Mouse (Mus musculus) c-Kit-negative CD71-positive TER-119-positive erythroid progenitor cells, embryonic 14.5 days (primary cell): ENCODE data around the gene Cenpv.
"Not testable (repeated sequence)": the region's sequence is repeated elsewhere in the genome, so short reads cannot be mapped to it uniquely, and the experiment has no call there.

Source experiments
- DNase-seq: peaks from one replicate; pipeline ENCODE4 v3.0.0-alpha.2; 2013; ENCODE audit warnings: low read depth, low spot score

Gene Cenpv

DNA sequence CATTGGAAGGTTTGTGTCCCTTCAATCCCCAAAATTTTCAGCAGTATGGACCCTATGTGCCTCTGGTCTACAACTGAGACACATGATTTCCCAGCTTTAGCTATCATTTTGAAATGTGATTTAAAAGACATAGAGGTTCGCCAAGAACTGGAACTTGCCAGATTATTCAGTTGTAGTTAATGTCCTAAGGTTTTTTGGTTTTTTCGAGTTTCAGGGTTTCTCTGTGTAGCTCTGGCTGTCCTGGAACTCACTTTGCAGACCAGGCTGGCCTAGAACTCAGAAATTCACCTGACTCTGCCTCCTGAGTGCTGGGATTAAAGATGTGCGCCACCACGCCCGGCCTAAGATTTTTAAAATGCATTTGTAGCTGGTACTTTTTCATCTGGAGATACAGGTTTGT, 14.6 kb upstream of the Cenpv start:
- no peak for DNase-seq

DNA sequence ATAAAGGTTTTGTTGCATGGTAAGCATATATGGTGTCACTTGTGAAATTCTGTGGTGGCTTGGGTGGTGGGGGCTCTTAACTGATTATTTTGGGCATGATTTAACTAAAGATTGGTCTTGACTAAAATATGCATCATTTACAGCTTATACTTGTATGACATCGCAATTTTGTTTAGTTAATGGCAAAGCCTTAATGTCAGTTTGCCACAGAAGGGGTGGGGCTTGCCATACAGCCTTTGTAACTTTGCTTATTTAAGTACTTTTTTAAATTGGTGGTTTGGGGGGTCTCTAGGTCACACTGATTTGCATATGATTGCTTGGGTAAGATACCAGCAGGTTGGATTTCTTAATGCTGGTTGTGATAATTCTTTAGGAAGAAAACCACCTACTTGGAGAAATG, 14.1 kb upstream of the Cenpv start:
- DNase-seq: no peak

DNA sequence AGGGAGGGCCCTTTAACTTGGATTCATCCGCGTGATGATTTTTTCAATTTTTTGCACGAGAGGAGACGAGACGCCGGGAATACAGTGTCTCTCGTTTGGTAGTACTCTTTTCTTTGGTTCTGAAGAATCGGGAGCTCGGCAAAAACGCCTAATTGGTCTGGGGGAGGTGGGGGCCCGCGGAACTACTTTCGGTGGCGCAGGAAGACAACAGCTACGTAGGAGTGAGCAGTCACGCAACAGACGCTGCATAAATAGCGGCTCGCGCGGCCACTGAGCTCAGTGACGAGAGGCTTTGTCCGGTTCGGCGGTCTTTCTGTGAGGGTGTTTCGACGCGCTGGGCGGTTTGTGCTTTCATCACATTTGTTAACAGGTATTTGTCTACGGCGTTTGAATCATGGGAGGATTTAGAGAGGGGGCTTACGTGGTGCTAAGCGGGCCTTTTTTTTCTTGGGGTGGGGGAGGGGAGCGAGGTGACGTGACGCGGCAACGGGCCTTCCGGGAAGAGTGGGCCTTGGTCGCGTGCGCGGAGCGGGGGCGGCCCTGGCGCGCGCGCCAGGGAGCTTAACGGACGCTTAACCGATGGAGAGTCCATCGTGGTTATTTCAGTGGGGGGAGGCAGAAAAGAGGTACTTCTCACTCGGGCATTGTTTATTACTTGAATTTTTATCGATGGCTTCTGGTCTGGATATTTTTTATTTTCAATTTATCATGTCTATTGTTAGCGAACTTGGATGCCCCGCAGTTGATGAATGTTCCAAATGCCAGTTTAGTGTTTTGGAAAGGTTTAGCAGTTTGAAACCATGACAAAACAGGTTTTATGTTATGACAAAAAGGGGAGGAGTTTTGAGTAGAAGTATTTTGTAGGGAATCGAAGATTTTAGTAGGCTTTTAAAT, 12.4 kb upstream of the Cenpv start:
- DNase-seq: peak; percentile 81

DNA sequence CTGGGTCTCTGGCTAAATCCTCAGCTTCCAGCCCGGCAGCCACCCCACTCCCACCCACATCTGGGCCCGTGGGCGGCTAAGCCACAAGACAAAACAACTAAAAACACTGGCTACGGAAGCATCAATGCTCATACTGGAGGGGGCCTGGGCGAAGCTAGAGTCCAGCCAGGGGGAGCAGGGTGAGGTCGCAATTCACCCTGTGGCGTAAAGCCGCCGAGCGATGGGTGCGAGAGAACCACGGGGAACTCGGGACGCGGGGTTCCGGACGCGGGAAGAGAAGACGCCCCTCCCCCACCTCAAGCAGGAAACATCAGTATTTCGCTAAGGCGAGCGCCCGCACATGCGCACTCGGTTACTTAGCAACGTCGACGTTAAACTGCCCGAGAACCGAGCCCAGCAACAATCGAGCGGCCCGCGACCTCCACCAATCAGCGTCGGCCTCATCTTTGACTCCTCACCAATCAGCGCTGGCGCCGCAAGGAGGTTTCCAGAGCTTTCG, 11.7 kb upstream of the Cenpv start, which contains the start of gene Ubb:
TSS of gene Ubb (plus strand) at position 445 of the 499 bp plus-strand sequence.
- peak; percentile 99 for DNase-seq

DNA sequence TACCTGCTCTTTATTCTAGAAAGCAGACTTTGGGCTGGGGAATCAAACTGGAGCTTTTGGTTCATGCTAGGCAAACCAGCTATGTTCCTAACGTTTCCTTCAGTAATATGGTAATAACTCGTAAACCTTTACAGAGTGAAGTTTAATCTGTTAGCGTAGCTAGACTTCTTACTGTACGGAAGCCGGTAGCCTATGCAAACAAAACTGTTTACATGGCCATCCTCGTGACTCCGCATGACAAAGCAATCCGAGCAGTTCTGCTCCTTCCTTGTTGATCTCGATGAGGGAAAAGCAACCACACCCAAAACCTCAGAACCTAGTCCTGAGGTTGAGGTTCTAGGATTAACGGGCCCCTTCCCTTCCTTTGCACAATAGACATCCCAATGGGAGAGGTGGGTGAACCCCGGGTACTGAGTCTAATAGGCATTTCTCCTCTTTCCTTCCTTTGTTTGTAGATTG, 11.2 kb upstream of the Cenpv start:
- peak; percentile 87 for DNase-seq

DNA sequence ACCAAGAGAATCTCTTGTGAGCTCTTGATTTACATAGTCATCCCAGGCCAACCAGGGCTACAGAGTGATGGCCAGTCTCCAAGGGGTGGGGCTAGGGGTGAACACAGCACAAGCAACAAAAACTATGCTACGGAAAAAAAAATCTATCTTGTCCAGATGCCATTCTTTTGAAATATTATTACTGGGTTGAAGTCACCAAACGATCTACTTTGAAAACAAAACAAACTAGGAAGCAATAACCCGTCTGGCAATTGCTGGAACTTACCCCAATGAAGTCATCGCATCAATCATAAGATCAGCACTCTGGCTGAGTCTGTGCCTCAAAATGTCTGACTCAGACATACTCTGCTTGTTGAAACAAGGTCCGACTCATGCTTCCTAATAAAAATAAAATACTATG, 10.7 kb upstream of the Cenpv start:
- DNase-seq: peak; percentile 55

DNA sequence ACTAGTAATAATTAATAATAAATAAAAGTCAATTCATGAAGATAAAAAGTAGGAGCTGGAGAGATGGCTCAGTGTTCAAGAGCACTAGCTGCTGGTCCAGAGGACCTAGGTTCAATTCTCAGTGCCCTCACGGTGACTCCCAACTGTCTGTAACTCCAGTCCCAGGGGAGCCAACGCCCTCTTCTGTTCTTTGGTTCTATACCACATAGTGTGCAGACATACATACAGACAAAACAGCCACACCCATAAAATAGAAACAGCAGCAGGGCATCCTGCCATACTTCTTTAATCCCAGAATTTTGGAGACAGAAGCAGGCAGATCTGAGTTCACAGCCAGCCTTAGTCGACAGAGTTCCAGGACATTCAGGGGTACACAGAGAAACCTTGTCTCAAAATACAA, 4.9 kb upstream of the Cenpv start:
- DNase-seq: no peak

DNA sequence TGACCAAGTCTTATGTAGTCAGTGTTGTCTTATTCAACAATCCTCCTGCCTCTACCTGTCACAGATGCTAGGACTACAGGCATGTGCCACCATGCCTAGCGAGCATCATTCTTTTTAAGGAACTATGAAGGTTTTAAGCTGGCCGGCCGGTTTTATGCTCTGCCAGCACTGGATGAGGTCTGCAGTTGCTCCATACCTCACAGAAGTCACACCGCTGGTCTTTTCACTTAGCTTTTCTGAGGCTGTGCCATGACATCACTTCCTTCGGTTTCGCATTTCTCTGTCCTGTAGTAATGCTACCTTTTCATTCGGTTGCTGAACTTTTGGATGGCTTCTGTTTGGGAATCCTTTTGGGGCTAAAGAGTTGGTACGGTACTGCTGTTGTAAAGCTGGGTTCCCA, 2.5 kb upstream of the Cenpv start:
- no peak for DNase-seq

DNA sequence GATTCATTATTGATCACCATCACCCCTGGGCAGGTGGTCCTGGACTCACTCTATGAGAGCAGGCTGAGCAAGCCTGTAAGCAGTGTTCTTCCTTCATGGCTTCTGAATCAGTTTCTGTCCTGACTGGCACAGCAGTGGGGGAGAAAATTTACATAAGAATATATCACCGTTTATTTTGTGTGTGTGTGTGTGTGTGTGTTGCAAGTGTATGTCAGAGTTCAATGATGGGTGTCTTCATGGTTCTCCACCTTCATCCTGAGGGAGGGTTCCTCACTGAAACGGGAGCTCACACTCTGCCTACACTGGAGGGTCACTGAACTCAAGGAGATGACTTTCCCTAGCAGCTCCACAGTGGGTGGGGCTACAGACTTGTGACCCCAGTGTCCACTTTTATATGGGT, 1.9 kb upstream of the Cenpv start:
- DNase-seq: no peak

DNA sequence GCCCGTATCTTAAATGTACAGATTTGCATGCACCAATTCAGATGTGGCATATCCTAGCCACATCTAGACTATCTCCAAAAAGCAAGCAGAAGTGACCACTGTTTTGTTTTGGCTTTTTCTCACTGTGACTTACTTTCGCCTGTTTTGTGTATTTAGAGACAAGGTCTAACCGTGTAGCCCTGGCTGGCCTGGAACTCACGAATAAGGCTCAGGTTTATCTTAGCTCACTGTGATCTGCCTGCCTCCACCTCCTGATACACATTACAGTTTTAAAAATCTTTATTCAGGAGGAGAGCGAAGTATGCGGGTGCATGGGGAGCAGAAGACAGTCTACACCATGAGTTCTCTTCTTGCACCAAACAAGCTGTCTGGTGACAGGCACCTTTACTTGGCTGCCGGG, 1.1 kb upstream of the Cenpv start:
- no peak for DNase-seq

DNA sequence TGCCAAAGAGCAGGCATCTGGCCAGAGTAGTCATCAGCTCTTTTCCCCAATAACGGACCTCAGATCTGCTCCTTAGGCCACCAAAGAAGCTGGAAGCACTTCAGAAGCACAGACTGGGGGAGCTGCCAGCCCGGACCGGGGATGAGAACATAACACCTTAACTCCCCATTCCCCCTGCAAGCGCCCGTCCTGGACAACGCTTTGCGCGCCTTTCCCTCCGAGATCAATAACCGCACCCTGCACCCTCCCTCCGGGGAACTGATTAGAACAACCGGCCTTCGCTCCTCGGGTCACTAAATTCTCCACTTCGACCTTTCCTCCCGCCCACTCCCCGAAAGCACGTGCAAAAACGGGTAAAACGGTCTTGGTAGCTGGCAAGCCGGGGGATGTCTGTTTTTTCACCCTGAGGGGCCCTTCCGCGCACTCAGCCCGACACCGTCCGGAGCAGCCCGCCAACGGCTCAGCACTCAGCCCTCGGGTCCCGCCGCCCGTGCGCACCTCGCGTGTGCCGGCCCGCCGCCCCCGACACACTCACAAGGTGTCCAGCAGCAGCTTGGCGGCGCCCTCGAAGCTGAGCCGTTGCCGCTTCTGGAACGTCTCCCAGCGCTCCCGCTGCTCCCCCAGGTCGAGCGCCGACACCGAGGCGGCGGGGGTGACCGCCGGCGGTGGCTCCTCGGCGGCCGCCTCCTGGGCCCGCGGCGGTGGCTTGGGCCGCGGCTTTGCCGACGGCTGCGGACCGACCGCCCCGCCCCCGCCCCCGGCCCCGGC, 556 bp downstream of the Cenpv start:
- no peak for DNase-seq

DNA sequence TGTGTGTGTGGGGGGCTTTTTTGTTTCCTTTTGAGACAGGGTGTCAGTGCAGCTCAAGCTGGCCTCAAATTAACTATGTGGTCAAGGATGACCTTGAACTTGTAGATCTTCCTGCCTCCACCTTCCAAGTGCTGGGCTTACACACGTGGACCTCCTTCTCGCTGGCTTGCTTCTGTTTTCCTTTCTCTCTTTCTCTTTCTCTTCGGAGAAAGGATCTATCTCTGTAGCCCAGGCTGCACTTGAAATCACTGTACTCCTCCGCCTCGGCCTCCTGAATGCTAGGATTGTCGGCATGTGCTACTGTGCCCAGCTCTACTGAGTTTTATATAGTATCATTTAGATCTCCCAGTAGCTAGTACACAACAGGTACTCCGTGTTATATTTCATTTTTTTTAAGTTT, 1.5 kb downstream of the Cenpv start:
- no peak for DNase-seq

DNA sequence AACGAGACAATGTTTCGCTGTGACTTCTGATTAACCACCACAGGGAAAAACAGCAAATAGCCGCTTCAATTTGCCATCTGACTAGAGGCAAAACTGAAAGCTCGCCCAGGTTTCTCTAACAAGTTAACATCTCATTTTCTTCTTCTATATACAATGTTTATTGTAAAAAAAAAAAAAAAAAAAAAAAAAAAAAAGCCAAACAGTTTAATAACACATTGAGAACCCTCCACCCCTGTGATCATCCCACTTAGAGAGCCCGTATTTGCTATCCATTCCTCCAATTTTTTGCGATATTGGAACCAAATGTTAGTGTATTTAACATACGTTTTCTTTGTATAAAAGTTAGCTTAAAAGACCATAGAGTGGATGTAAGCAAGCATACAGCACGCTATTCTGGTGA, 2.0 kb downstream of the Cenpv start:
- no peak for DNase-seq

DNA sequence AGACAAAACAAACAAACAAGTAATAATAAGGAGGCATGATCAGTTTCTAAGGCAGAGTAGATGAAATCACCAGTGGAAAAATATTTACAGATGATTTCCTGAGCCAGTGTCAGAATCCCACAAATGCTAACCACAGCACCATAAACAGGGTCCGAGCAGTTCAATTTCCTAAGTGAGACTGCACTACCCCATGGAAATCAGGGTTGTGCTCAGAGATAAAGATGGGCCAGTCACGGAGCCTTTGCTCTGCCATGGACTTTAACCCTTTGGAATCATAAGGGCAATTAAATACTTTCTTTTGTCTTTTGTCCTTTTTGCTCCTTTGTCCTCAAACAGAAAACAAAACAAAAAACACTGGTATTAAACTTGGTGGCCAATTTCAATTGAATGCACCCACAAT, 16.8 kb downstream of the Cenpv start:
- DNase-seq: no peak

DNA sequence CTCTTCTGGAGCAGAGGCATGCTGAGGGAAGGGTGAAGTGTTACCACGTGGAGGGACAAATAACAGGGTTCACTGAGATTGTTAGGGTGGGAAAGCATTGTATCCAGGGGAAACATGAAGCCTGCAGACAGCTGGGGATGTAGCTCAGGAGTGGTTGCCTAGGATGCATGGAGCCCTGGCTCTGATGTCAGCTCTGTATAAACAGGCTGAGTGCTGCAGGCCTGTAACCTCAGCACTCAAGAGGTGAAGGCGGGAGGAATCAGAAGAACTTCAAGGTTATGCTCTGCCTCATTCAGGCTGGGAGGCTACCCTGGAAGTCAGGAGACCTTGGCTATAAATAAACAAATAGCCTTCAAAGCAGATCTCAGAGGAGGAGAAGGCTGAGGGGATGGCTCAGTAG, 20.1 kb downstream of the Cenpv start:
- DNase-seq: no peak

DNA sequence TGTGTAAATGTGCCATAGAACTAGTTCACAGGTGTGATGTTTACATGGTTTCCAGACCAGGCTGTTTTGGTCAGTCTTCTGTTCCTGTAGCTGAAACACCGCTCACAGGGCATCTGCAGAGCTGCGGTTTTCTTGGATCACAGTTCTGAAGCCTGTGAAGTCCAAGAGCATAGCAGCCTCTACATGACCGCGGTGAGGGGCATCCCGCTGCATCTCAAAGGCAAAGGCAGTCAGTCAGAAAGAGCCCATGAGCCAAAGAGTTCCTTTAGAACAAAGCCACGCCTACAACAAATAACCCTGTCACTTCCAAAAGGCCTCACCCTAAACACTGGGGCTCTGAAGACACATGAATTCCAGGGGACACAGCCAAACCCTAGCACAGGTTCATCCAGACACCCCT, 25.8 kb downstream of the Cenpv start:
- DNase-seq: no peak

DNA sequence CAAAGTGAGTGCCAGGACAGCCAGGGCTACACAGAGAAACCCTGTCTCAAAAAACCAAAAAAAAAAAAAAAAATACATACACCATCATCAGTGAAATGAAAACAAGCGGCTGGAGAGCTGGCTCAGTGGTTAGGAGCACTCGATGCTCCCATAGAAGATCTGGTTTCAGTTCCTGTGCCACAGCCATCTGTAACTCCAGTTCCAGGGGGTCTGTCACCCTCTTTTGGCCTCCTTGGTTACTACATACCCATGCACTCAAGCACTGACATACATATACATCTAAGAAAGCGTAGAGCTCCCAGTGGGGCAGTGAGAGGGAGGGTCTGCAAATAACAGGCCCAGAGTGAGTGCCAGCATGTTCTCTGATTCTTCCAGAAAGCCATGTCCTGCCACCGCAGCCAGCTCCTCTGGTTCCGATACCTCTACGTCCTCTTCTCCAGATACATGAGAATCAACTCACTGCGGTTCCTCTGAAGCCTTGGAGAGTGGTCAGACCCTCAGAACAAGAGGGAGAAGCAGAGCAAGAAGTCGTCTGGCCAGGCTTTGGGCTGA, 26.5 kb downstream of the Cenpv start:
- DNase-seq: no peak

DNA sequence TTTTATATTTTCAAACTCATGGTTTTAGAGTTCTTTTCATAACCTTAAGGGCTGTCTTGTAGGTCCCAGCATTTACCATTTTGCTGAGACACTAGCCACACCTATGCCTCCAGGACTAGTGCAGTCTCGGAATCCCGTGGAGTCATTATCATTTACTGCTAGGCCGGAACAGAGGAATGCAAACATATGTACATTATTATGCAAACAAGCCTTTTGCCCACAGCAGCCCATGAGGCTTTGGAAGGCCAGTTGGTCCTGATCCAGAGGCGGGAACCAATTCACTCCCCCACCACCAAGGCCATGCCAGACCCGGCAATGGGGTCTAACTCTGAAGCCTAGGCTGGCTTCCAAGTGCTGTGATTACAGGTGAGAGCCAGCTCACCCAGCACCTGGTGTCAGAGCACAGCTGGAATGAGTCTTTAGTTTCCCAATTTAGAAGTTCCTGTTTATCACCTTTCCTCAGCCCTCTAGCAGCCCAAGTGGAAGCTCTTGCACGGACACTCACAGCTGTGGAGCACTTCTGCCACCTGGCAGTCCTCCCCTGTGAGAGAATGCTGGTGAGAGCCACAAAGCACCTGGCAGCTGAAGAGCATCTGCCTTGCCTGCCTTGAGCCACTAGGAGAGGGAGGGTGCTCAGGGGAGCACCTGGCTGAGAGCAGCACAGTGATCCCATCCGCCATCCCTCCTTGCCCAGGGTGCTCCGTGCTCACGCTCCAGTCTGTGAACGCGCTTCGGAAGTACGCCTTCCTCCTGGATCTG, 27.4 kb downstream of the Cenpv start:
- no peak for DNase-seq

DNA sequence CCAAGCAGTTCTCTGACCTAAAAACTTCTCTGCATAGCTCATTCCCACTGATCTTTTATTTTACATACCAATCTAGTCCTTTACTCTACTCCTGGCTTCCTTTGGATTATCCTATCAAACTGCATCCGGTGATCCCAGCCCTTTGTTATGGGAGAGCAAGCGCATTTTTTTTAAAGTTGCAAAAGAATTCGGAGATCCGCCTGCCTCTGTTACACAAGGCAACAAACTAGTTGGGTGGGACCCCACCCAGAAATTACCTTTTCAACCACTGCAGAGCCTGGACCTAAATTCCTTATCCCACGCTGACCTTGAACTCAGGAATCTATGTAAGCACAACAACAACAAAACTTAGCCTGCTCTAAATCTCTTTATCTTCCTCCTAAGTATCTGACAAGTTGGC, 28.1 kb downstream of the Cenpv start:
- DNase-seq: no peak

DNA sequence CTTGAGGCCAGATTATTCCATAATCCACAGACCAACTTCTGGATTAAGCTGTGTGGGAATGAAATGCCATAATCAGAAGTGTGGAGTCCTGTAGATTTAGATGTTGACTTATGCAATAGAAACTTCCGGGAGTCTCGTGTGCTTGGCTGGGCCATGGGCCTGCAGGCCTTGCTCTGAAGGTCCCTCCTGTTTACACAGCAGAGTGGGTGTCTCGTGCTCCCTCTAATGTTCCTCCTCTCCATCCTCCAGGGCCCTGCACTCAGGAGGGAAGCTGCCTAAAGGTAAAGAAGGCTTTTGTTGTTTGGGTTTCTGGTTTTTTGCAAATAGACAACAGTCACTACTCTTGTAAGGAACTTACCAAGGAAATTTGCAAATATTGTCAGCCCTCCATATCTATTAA, 29.5 kb downstream of the Cenpv start:
- DNase-seq: no peak

DNA sequence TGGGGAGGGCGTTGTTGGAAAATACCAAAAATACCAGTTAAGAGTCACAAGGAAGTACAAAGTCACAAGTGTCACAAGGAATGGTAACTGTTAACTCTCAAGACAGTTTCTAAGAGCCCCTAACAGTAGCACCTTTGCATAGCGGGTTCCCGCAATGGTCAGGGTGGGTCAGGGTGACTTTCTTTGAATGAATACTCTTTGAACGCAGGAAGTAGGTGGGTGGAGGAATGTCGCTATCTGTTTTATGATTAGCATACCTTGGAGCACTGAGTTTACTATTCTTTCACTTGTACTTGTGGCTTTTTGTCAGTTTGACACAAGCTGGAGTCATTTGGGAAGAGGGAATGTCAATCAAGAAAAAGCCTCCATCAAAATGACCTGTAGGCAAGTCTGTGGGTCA, 30.2 kb downstream of the Cenpv start:
- not testable (repeated sequence) for DNase-seq

DNA sequence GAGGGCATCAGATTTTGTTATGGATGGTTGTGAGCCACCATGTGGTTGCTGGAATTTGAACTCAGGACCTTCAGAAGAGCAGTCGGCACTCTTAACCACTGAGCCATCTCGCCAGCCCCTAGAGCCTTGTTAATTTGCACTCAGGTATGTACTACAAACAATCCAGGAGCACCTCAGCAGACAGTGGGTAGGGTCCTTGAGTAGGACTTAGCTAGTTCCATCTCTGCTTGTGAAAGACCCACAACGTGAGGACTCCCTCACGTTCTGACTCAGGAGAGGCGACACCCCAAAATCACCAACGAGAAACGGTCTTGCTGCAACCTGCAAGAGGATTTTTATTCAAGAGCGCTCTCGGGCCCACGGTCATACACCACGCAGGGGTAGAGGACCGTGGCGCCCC, 30.7 kb downstream of the Cenpv start:
- DNase-seq: not testable (repeated sequence)
